Comparison of ENCODE assay signal across 10 mouse cellular contexts in genomic region chr4:130794771-130795170, GRCm38 (mm10). TPM values are rescaled to one million over a fixed set of nuclear protein-coding genes. Genes with fewer than 3 reads are reported as not detected.
A peak's percentile ranks its signal among the peaks of the same experiment; 100 is the strongest.
DNase-seq lines count a peak whose midpoint lies in the region; ATAC-seq lines count a peak whose summit lies in the region.
"Had no signal": no experiment of that assay in that cellular context is flagged by ENCODE, and none has a peak within 500 bp of the region (broad histone marks: within the 10 kb centered on the region; RNA-seq: fewer than 3 reads in every experiment).

No protein-coding gene starts in this region.

- H3K4me3 ChIP-seq in heart, embryonic 12.5 days = no peak overlapping the region
- 0 out of 2 replicates have a peak overlapping the region, but pooled peaks have one; percentile 21 for H3K4me3 ChIP-seq in embryonic facial prominence, embryonic 10.5 days
- no peak overlapping the region for H3K4me3 ChIP-seq in hindbrain, embryonic 11.5 days (ENCODE audit: low read depth, low read length)
- peak overlapping the region; percentile 31 for H3K4me3 ChIP-seq in midbrain, embryonic 15.5 days

- intact Hi-C loops in left cerebral cortex, postnatal 4 days (cut with DNase I) = loop anchor here (5.0 to 10.0 kb wide), 2 partner anchors 83 to 1050 kb away; partner anchors contain the start of gene Mecr

- H3K27me3 ChIP-seq in heart, embryonic 12.5 days (replicated peaks) = 0 out of 2 replicates have a peak, but pooled peaks cover 5% of the 10 kb centered on the region
- H3K27me3 ChIP-seq in embryonic facial prominence, embryonic 10.5 days (replicated peaks; ENCODE audit: low read depth, poor library complexity, severe bottlenecking) = peaks cover 26% of the 10 kb centered on the region
- no peaks in the 10 kb centered on the region for H3K27me3 ChIP-seq in hindbrain, embryonic 11.5 days (ENCODE audit: control insufficient read depth, insufficient read depth, low read length)
- H3K27me3 ChIP-seq in midbrain, embryonic 15.5 days (replicated peaks) = no peaks in the 10 kb centered on the region

- H3K36me3 ChIP-seq in heart, embryonic 12.5 days = no peaks in the 10 kb centered on the region
- no peaks in the 10 kb centered on the region for H3K36me3 ChIP-seq in embryonic facial prominence, embryonic 10.5 days (replicated peaks)
- H3K36me3 ChIP-seq in hindbrain, embryonic 11.5 days (ENCODE audit: control insufficient read depth, insufficient read depth, low read length) = no peaks in the 10 kb centered on the region
- no peaks in the 10 kb centered on the region for H3K36me3 ChIP-seq in midbrain, embryonic 15.5 days (replicated peaks)

- no peak for ATAC-seq in heart, embryonic 12.5 days (ENCODE audit: insufficient number of reproducible peaks, low FRiP score)
- ATAC-seq in hindbrain, embryonic 11.5 days (ENCODE audit: low FRiP score) = no peak
- ATAC-seq in midbrain, embryonic 15.5 days (replicated peaks) = no peak

- peak overlapping the region; percentile 31; the same call in 1 of the 2 replicates for H3K9ac ChIP-seq in heart, embryonic 12.5 days
- no peak overlapping the region for H3K9ac ChIP-seq in hindbrain, embryonic 11.5 days (ENCODE audit: low read depth, low read length)
- H3K9ac ChIP-seq in midbrain, embryonic 15.5 days = peak overlapping the region; percentile 30; the same call in 1 of the 2 replicates

- H3K27ac ChIP-seq in heart, embryonic 12.5 days (ENCODE audit: poor library complexity, severe bottlenecking) = no peak overlapping the region
- no peak overlapping the region for H3K27ac ChIP-seq in embryonic facial prominence, embryonic 10.5 days (replicated peaks)
- H3K27ac ChIP-seq in hindbrain, embryonic 11.5 days (ENCODE audit: low read depth, low read length) = no peak overlapping the region
- no peak overlapping the region for H3K27ac ChIP-seq in midbrain, embryonic 15.5 days

- WGBS in heart, embryonic 12.5 days = 32% methylated on average over 4 of the region's 4 CpGs
- WGBS in embryonic facial prominence, embryonic 10.5 days = 51% methylated on average over 4 of the region's 4 CpGs
- WGBS in hindbrain, embryonic 11.5 days = 57% methylated on average over 4 of the region's 4 CpGs
- 49% methylated on average over 4 of the region's 4 CpGs for WGBS in midbrain, embryonic 15.5 days

- H3K4me1 ChIP-seq in heart, embryonic 12.5 days (replicated peaks) = peaks cover 58% of the 10 kb centered on the region
- H3K4me1 ChIP-seq in embryonic facial prominence, embryonic 10.5 days = peaks cover 73% of the 10 kb centered on the region
- H3K4me1 ChIP-seq in hindbrain, embryonic 11.5 days (replicated peaks; ENCODE audit: control insufficient read depth, insufficient read depth, low read length) = peaks cover 21% of the 10 kb centered on the region
- peaks cover 69% of the 10 kb centered on the region for H3K4me1 ChIP-seq in midbrain, embryonic 15.5 days

- peak overlapping the region; percentile 26; the same call in 1 of the 2 replicates for H3K4me2 ChIP-seq in heart, embryonic 12.5 days
- peak overlapping the region; percentile 25 for H3K4me2 ChIP-seq in hindbrain, embryonic 11.5 days (replicated peaks; ENCODE audit: low read depth, low read length)
- peak overlapping the region; percentile 88 for H3K4me2 ChIP-seq in midbrain, embryonic 15.5 days

- no peak for DNase-seq in heart, adult 8-10 months (ENCODE audit: low spot score)
- no peak for DNase-seq in embryonic facial prominence, embryonic 10.5 days (ENCODE audit: low spot score)
- no peak for DNase-seq in hindbrain, embryonic 11.5 days (ENCODE audit: low spot score)
- DNase-seq in frontal cortex, postnatal 10 days (ENCODE audit: low spot score in 2 of 2) = no peak
- DNase-seq in left cerebral cortex, postnatal 4 days = no peak
- no peak for DNase-seq in lung, adult 18-20 months
- DNase-seq: cerebellum, adult 11 months; kidney, postnatal 14 days had no signal

- no peaks in the 10 kb centered on the region for H3K9me3 ChIP-seq in heart, embryonic 12.5 days (replicated peaks)
- no peaks in the 10 kb centered on the region for H3K9me3 ChIP-seq in embryonic facial prominence, embryonic 10.5 days
- H3K9me3 ChIP-seq in hindbrain, embryonic 11.5 days (ENCODE audit: control insufficient read depth, low read length) = no peaks in the 10 kb centered on the region
- no peaks in the 10 kb centered on the region for H3K9me3 ChIP-seq in midbrain, embryonic 15.5 days

RNA-seq across cellular contexts. Expression of gene Sdc3, which starts 2.4 kb away (rescaled TPM):
- 35.9 and 38.7 TPM in 2 replicates for polyA plus RNA-seq in heart, embryonic 12.5 days (2016; fragmentation: Nextera tagmentation; extraction: Ambion mirVana)
- 10 to 100 TPM; 24.2 to 48.6 (median 39.2) TPM for total RNA-seq in heart, adult 8-10 months (2022)
- polyA plus RNA-seq in embryonic facial prominence, embryonic 10.5 days (2016; fragmentation: Nextera tagmentation; extraction: Ambion mirVana) = 31.9 and 32.8 TPM in 2 replicates
- 12.0 and 15.2 TPM in 2 replicates for polyA plus RNA-seq in hindbrain, embryonic 11.5 days (2014; fragmentation: Nextera tagmentation; extraction: Ambion mirVana)
- polyA plus RNA-seq in midbrain, embryonic 15.5 days (2015; fragmentation: Nextera tagmentation; extraction: Ambion mirVana) = 180 and 186 TPM in 2 replicates
- 100 to 1,000 TPM; 455 to 494 TPM for total RNA-seq in left cerebral cortex, postnatal 4 days (2021)

Comparison
In these comparisons a context has a peak if more than half of its experiments do, and no peak if none do; other contexts are left out.
1. H3K4me2 ChIP-seq: peak in every context shown above with its lines; median percentile 88 in midbrain, embryonic 15.5 days; 26 in heart, embryonic 12.5 days; 25 in hindbrain, embryonic 11.5 days.
2. H3K4me3 ChIP-seq: peak in embryonic facial prominence, embryonic 10.5 days (single experiment) and midbrain, embryonic 15.5 days (single experiment); none in heart, embryonic 12.5 days (single experiment) and hindbrain, embryonic 11.5 days (single experiment).